Mouse (Mus musculus) frontal cortex, postnatal 36 days (tissue): ENCODE data around the gene Olfr509.
"Not testable (repeated sequence)": the region's sequence is repeated elsewhere in the genome, so short reads cannot be mapped to it uniquely, and the experiment has no call there.

ENCODE experiments used
- DNase-seq, 2 experiments: peaks; one replicate each; pipeline ENCODE4 v3.0.0; 2022; ENCODE audit warnings: low spot score in 2 of 2

The Olfr509 gene

DNA sequence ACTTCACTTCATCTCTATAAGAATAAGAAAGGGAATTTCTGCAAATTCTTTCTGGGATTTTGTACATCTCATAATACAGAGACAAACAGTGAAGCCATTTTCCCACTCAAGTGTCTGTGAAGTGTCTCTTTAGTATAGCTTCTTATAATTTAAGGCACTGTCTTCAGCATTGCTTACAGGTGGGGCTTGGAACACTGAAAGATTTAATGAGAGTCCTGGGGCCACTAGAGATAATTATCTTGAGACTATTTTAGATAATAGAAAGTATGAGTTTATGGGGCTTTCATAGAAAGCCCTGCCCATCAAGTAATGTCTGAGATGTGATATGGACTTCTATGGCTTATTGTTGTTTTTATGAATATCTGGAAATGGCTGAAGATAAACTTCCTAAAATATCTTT is at the start of gene Olfr509:
Gene Olfr509, minus strand, starts transcription at position 101 of the 400 bp plus-strand sequence.
- no peak for DNase-seq

DNA sequence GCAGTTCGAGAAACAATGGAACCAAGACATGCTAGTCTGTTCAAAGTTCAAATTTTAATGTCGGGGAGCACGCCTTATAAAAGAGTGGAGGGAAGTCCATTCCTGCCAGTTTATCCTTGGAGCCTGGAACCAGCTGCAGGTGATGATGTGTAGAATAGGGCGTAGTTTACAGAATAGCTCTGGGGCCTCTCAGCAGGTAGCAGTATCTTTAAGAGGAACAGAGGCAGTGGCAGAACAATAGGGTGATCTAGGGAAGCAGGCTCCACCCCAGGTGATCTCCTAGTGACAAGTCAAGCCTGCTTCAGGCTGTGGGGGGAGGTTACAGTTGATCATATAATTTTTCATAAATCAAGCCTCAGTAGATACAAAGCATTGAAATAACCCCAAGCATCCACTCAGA is 27.2 kb upstream of the Olfr509 start:
- DNase-seq: no peak

DNA sequence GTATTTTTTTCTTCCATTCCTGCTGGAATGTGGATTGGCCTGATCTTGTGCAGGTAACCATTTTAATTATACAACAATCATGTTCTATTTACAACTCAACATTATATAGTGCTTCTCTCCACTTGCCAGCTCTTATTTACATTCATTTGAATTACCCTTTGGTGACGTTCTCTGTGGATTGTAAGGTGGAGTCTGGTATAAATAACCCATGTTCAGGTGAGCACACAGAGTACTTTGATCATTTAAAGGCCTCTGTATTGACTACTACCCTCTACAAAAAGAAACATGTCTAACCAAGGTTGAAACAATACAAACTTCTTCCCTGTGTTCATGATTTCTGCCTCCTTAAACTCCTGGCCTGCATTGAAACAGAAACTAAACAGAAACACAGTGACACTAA is 19.4 kb upstream of the Olfr509 start:
- no peak for DNase-seq

DNA sequence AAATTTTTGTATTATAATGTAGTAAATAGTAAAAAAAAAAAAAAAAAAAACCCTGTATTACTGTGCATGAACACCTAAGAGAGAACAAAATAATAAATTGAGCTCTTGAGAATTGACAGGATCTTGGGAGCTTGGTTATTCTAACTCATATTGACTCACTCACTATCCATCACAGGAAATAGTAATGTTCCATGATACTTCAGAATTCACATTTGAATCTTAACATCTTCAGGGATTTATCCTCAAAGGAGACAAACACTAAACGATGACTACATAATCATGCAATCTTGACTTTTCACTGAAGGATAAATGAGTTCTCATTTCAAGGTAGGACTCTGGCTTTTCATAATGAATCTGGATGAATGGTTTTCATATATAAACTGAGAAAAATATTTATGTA is 14.4 kb upstream of the Olfr509 start, which contains the start of gene Olfr510:
Gene Olfr510, plus strand, starts transcription at position 301 of the 400 bp plus-strand sequence.
- no peak for DNase-seq

DNA sequence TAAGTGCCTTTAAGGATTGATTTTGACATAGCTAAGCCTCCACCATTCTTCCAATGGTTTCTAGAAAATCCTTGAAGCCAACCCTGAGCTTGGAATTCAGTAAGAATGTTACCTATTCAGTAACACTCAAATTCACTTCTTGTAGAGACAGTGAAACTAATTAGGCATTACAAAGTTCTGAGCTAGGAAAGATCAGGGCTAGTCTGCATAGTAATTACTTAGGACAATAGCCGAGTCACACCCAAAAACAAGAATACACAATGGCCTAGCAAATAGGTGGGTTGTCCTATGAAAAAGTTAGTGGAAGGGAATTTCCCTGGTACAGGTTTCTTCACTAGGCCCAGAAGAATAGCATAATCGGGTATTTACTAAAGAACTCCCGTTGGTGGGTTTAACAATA is 10.7 kb upstream of the Olfr509 start:
- no peak for DNase-seq

DNA sequence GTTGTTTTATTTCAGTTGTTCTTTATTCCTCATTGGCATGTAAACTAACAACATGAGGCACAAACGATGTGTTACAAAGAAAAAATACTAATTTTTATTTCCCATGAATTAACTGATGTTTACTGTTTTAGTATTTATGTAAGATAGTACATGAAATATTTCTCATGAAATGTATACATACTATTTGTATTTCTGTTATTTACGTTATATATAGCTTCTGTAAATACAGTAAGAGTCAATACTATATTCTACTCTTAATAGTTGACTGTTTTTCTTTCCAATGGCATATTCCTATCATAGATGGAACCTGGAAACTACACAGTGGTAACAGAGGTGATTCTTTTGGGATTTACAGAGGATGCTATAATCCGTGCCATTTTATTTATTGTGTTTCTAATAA is 22.0 kb downstream of the Olfr509 start, which contains the start of gene Olfr508:
Gene Olfr508, plus strand, starts transcription at position 301 of the 400 bp plus-strand sequence.
- no peak for DNase-seq

DNA sequence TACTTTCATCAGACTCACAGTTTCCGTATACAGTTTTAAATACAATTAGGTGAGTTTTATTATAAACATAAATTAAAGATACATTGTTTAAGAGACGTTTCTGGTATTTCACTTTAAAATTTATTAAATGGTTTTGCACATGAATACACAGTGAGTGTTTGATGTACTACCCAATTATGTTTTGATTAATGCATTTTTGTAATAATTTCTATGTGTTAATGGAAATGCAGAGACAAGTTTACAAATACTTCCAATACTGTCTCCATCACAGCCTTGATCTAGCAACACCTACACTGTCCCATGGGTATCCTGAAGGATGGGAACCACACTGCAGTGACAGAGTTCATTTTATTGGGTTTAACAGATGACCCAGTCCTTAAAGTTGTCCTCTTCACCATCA is 30.2 kb downstream of the Olfr509 start, which contains the start of gene Olfr507:
Gene Olfr507, plus strand, starts transcription at position 301 of the 400 bp plus-strand sequence.
- DNase-seq: no peak

DNA sequence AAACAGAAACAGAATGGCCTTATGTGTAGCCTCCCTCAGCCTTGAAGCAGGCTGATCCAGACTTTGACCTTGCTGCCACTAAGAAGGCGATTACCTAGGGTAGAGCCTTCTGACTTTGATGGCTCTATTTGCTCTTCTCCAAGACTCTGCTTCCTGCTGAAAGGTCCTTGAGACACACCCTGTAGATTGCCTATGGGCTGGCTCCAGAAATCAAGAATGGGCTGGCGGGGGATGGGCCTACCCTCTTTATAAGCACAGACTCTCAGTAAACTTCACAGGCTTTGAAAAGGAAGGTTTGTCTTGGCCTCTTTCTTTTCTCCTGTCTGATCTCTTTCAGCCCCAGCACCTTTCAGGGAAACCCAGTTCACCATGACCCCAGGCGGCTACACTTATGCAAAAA is 34.9 kb downstream of the Olfr509 start:
- DNase-seq: not testable (repeated sequence)

DNA sequence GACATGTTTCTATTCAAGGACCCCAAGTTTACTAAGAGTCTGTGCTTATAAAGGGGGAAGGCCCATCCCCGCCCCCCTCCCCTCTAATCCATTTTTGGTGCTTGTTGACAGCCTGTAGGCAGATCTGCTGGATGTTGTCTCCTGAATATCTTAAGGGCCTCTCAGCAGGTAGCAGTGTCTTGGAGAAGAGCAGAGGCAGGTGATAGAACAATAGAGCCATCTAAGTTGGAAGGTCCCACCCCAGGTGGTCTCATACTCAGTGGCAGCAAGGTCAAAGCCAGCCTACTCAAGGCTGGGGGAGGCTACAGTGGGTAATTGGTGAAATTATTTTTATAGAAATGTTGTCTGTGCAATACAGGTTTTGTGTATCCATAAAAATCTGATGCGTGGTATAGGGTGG is 37.6 kb downstream of the Olfr509 start:
- no peak for DNase-seq

DNA sequence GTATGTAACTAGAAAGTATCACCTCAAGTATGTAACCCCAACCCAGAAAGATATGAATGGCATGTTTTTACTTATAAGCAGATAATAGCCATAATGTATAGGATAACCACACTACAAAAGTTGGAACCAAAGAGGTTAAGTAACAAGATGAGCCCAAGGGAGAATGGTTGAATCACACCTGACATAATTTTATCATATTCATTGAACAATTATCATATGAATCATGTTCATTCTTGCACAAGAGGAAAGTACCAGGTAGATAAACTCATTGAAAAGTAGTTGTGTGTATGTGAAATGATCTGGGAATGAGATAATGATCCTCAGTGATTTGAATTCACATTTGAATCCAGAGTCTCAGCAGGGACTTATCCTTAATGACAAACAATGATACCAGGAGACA is 41.2 kb downstream of the Olfr509 start, which contains the start of gene Olfr506:
Gene Olfr506, plus strand, starts transcription at position 301 of the 400 bp plus-strand sequence.
- DNase-seq: no peak

DNA sequence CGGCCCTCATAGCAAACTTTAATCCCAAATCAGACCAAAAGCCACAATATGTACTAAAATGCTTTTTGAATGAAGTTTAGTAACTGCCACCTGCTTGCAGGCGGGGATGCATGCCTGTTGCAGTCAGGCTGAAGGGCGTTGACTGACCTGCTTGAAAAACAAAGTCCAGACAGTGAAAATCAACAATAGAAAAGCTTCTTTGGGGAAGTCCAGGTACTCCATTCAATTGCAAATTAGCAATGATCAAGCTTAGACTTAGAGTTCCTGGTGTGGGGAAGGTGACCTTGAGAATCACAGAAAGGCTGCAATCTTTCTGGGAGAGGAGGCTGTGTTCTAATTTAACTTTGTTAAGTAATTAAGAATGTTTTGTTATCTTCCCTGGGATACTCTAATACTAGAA is 49.8 kb downstream of the Olfr509 start:
- not testable (repeated sequence) for DNase-seq
